Mouse (Mus musculus): ENCODE measurements at regions not wholly inside any gene's neighbourhood (a gene's known extent, or its start where the extent isn't known, plus 50 kb on each side); places are given as distances from the start of the nearest gene placed in this dataset.

GRCm38 (mm10) chr12:12610861-12611260 is 330.9 kb downstream of the Mycn start:
- 54% methylated on average over 4 of the region's 4 CpGs for WGBS
- Histone ChIP-seq H3K27me3 (ENCODE audit: control insufficient read depth, insufficient read depth, low read depth, low read length) (no peaks in the 10 kb centered on the region), H3K9me3 (ENCODE audit: control insufficient read depth, low read length) (no peaks in the 10 kb centered on the region), H3K4me1 (replicated peaks; ENCODE audit: control insufficient read depth, insufficient read depth, low read length) (no peaks in the 10 kb centered on the region), H3K4me3 (ENCODE audit: low read length) (no peak overlapping the region), H3K4me2 (ENCODE audit: low read depth, low read length) (no peak overlapping the region), H3K27ac (ENCODE audit: low read length) (no peak overlapping the region), H3K9ac (ENCODE audit: low read length) (no peak overlapping the region), H3K36me3 (ENCODE audit: control insufficient read depth, insufficient read depth, low read length) (no peaks in the 10 kb centered on the region)
- no peak for ATAC-seq (ENCODE audit: low read depth)

DNA sequence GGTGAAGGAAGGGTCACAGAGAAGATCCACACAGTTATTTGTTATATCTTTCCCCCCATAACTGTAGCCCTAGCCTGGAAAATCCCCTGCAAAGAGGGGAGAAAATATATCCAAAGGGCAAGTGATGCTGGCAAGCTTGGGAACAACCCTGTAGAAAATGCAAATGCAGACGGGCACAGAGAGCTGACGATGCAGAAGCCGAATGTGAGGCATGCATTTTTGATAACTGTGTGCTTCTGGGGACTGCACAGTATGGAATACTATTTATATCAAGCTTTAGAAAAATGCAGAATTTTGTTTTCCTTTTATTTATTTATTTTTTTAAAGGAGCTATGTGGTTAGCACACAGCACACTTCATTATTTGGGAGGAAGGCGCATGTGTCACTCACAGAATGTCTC is 333.7 kb downstream of the Mycn start:
- no peak for ATAC-seq (ENCODE audit: low read depth)
- Histone ChIP-seq H3K4me3 (ENCODE audit: low read length) (no peak overlapping the region), H3K9me3 (ENCODE audit: control insufficient read depth, low read length) (no peaks in the 10 kb centered on the region), H3K9ac (ENCODE audit: low read length) (no peak overlapping the region), H3K27ac (ENCODE audit: low read length) (no peak overlapping the region), H3K4me2 (ENCODE audit: low read depth, low read length) (no peak overlapping the region), H3K27me3 (ENCODE audit: control insufficient read depth, insufficient read depth, low read depth, low read length) (no peaks in the 10 kb centered on the region), H3K4me1 (replicated peaks; ENCODE audit: control insufficient read depth, insufficient read depth, low read length) (no peaks in the 10 kb centered on the region), H3K36me3 (ENCODE audit: control insufficient read depth, insufficient read depth, low read length) (no peaks in the 10 kb centered on the region)
- WGBS, result 70% methylated on average over 4 of the region's 4 CpGs

- H3K36me3 ChIP-seq (ENCODE audit: control insufficient read depth, insufficient read depth, low read length), result no peaks in the 10 kb centered on the region
- H3K27ac ChIP-seq (ENCODE audit: low read length), result no peak overlapping the region
- no peak for ATAC-seq (ENCODE audit: low read depth)
- 84% methylated on average over 6 of the region's 6 CpGs for WGBS
- H3K27me3 ChIP-seq (ENCODE audit: control insufficient read depth, insufficient read depth, low read depth, low read length), result no peaks in the 10 kb centered on the region
- no peaks in the 10 kb centered on the region for H3K9me3 ChIP-seq (ENCODE audit: control insufficient read depth, low read length)
- H3K4me2 ChIP-seq (ENCODE audit: low read depth, low read length), result no peak overlapping the region
- H3K4me3 ChIP-seq (ENCODE audit: low read length), result no peak overlapping the region
- no peaks in the 10 kb centered on the region for H3K4me1 ChIP-seq (replicated peaks; ENCODE audit: control insufficient read depth, insufficient read depth, low read length)
- no peak overlapping the region for H3K9ac ChIP-seq (ENCODE audit: low read length)
These were observed 334.8 kb downstream of the Mycn start for GRCm38 (mm10) chr12:12606911-12607310.

- Histone ChIP-seq H3K4me2 (ENCODE audit: low read depth, low read length) (no peak overlapping the region), H3K9me3 (ENCODE audit: control insufficient read depth, low read length) (no peaks in the 10 kb centered on the region), H3K27me3 (ENCODE audit: control insufficient read depth, insufficient read depth, low read depth, low read length) (no peaks in the 10 kb centered on the region), H3K27ac (ENCODE audit: low read length) (no peak overlapping the region), H3K9ac (ENCODE audit: low read length) (no peak overlapping the region), H3K4me1 (replicated peaks; ENCODE audit: control insufficient read depth, insufficient read depth, low read length) (no peaks in the 10 kb centered on the region), H3K36me3 (ENCODE audit: control insufficient read depth, insufficient read depth, low read length) (no peaks in the 10 kb centered on the region), H3K4me3 (ENCODE audit: low read length) (no peak overlapping the region)
- 91% methylated on average over 3 of the region's 3 CpGs for WGBS
- no peak for ATAC-seq (ENCODE audit: low read depth)
These were observed 336.2 kb downstream of the Mycn start for GRCm38 (mm10) chr12:12605495-12605894.

DNA sequence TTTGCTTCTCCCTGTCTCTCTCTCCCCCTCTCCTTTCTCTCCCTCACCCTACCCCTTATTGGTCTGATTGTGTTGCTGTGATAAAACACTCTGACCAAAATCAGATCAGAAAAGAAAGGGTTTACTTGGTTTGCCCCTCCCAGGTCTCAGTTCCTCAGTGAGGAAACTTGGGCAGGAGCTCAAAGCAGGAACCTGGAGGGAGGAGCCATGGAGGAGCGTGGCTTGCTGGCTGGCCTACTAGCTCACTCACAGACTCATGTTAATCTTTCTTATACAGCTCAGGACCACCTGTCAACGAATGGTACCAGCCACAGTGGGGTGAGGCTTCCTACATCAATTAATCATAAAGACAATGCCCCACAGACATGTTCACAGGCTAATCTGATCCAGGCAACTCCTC is 339.4 kb downstream of the Fam49a start:
- no peak for ATAC-seq (ENCODE audit: low read depth)
- H3K4me1 ChIP-seq (replicated peaks; ENCODE audit: control insufficient read depth, insufficient read depth, low read length), result no peaks in the 10 kb centered on the region
- H3K36me3 ChIP-seq (ENCODE audit: control insufficient read depth, insufficient read depth, low read length), result no peaks in the 10 kb centered on the region
- WGBS, result 16% methylated on average over 2 of the region's 2 CpGs
- no peaks in the 10 kb centered on the region for H3K27me3 ChIP-seq (ENCODE audit: control insufficient read depth, insufficient read depth, low read depth, low read length)
- no peak overlapping the region for H3K27ac ChIP-seq (ENCODE audit: low read length)
- no peak overlapping the region for H3K9ac ChIP-seq (ENCODE audit: low read length)
- no peaks in the 10 kb centered on the region for H3K9me3 ChIP-seq (ENCODE audit: control insufficient read depth, low read length)
- H3K4me3 ChIP-seq (ENCODE audit: low read length), result no peak overlapping the region
- no peak overlapping the region for H3K4me2 ChIP-seq (ENCODE audit: low read depth, low read length)

- Histone ChIP-seq H3K27ac (ENCODE audit: low read length) (no peak overlapping the region), H3K4me1 (replicated peaks; ENCODE audit: control insufficient read depth, insufficient read depth, low read length) (no peaks in the 10 kb centered on the region), H3K36me3 (ENCODE audit: control insufficient read depth, insufficient read depth, low read length) (no peaks in the 10 kb centered on the region), H3K9ac (ENCODE audit: low read length) (no peak overlapping the region), H3K9me3 (ENCODE audit: control insufficient read depth, low read length) (no peaks in the 10 kb centered on the region), H3K4me2 (ENCODE audit: low read depth, low read length) (no peak overlapping the region), H3K27me3 (ENCODE audit: control insufficient read depth, insufficient read depth, low read depth, low read length) (no peaks in the 10 kb centered on the region), H3K4me3 (ENCODE audit: low read length) (no peak overlapping the region)
- WGBS, result 84% methylated on average over 3 of the region's 3 CpGs
- ATAC-seq (ENCODE audit: low read depth), result no peak
These were observed 333.5 kb downstream of the Fam49a start for GRCm38 (mm10) chr12:12595399-12595798.

DNA sequence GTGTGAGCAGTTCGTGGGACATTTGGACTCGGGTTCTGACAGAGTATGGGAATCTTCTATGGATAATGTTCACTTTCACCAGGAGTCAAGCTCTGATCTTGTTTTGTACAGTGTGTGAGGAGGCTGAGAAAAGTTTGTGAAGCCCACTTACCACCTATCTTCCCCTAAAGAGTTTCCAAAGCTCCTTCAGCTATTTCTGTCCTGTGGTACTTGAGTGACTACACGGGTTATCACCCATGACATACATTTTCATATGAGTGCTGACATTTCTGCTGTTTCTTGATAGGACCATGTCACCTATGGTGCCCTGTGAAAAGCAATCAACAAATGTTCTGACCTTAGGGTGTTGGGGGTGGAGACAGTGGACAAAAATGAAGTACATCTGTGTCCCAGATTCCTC is 332.6 kb downstream of the Fam49a start:
- WGBS, result 86% methylated on average over 3 of the region's 3 CpGs
- Histone ChIP-seq H3K4me2 (ENCODE audit: low read depth, low read length) (no peak overlapping the region), H3K4me1 (replicated peaks; ENCODE audit: control insufficient read depth, insufficient read depth, low read length) (no peaks in the 10 kb centered on the region), H3K9me3 (ENCODE audit: control insufficient read depth, low read length) (no peaks in the 10 kb centered on the region), H3K27me3 (ENCODE audit: control insufficient read depth, insufficient read depth, low read depth, low read length) (no peaks in the 10 kb centered on the region), H3K27ac (ENCODE audit: low read length) (no peak overlapping the region), H3K4me3 (ENCODE audit: low read length) (no peak overlapping the region), H3K36me3 (ENCODE audit: control insufficient read depth, insufficient read depth, low read length) (no peaks in the 10 kb centered on the region), H3K9ac (ENCODE audit: low read length) (no peak overlapping the region)
- no peak for ATAC-seq (ENCODE audit: low read depth)

- H3K9ac ChIP-seq (ENCODE audit: low read length), result no peak overlapping the region
- H3K36me3 ChIP-seq (ENCODE audit: control insufficient read depth, insufficient read depth, low read length), result no peaks in the 10 kb centered on the region
- H3K27ac ChIP-seq (ENCODE audit: low read length), result no peak overlapping the region
- 85% methylated on average over 2 of the region's 2 CpGs for WGBS
- no peak for ATAC-seq (ENCODE audit: low read depth)
- H3K4me3 ChIP-seq (ENCODE audit: low read length), result no peak overlapping the region
- H3K27me3 ChIP-seq (ENCODE audit: control insufficient read depth, insufficient read depth, low read depth, low read length), result no peaks in the 10 kb centered on the region
- H3K9me3 ChIP-seq (ENCODE audit: control insufficient read depth, low read length), result no peaks in the 10 kb centered on the region
- H3K4me2 ChIP-seq (ENCODE audit: low read depth, low read length), result no peak overlapping the region
- no peaks in the 10 kb centered on the region for H3K4me1 ChIP-seq (replicated peaks; ENCODE audit: control insufficient read depth, insufficient read depth, low read length)
These were observed 331.4 kb downstream of the Fam49a start for GRCm38 (mm10) chr12:12593343-12593742.

DNA sequence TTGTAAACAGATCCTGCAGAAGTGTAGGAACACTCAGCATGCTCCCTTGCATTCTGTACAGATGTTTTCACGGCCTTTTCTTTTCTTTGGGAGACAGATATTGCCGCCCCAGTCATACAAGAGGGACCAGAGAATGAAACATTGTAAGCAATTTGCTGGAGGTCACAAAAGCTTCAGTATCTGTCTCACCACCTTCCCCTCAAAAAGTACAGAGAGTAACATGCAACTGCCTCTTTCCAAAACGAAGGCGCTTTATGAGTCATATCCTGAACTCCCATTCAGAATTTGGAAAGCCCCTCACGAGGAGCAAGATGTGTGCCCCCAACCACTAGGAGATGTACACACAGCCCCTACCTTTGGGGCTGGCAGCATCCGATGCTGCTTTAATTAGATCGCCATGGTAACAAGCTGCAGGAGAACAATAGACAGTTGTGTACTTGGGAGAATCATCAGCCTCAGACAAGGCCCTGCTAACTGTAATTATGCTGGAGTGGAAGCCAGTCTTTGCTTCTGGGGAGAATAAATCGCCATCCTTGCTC is 328.9 kb downstream of the Fam49a start:
- Histone ChIP-seq H3K9ac (ENCODE audit: low read length) (no peak overlapping the region), H3K4me3 (ENCODE audit: low read length) (no peak overlapping the region), H3K27ac (ENCODE audit: low read length) (no peak overlapping the region), H3K27me3 (ENCODE audit: control insufficient read depth, insufficient read depth, low read depth, low read length) (no peaks in the 10 kb centered on the region), H3K9me3 (ENCODE audit: control insufficient read depth, low read length) (no peaks in the 10 kb centered on the region), H3K4me2 (ENCODE audit: low read depth, low read length) (no peak overlapping the region), H3K36me3 (ENCODE audit: control insufficient read depth, insufficient read depth, low read length) (no peaks in the 10 kb centered on the region), H3K4me1 (replicated peaks; ENCODE audit: control insufficient read depth, insufficient read depth, low read length) (no peaks in the 10 kb centered on the region)
- 74% methylated on average over 8 of the region's 8 CpGs for WGBS
- ATAC-seq (ENCODE audit: low read depth), result no peak

DNA sequence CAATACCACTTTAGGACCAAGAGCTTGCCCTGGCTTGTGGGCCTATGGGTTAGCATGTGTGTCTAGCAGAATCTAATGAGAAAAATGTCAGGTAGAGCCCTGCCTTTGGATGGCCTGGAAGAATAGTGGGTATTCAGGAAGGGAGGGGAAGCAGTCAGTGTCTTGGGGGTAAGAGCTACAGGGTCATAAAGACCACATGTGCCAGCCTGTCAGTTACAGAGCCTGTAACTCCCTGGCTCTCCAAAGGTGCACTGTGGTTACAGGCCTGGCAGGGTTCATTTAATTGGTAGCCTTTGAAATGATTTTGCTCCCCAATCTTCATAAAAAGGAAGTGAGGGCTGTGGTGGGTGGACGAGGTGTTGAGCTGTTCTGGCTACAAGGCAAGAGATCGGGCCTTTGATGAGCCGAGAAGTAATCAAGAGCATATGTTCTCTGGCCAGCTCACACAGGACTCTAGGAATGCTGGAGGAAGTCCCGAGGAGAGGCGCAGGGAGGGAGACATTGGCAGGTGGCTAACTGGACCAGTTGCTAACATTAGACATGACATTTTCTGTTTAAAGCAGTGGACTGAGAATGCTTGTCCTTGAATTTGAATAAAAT is 326.9 kb downstream of the Fam49a start:
- H3K27ac ChIP-seq (ENCODE audit: low read length), result no peak overlapping the region
- H3K9me3 ChIP-seq (ENCODE audit: control insufficient read depth, low read length), result no peaks in the 10 kb centered on the region
- H3K27me3 ChIP-seq (ENCODE audit: control insufficient read depth, insufficient read depth, low read depth, low read length), result no peaks in the 10 kb centered on the region
- no peaks in the 10 kb centered on the region for H3K4me1 ChIP-seq (replicated peaks; ENCODE audit: control insufficient read depth, insufficient read depth, low read length)
- no peak overlapping the region for H3K4me3 ChIP-seq (ENCODE audit: low read length)
- ATAC-seq (ENCODE audit: low read depth), result no peak
- H3K4me2 ChIP-seq (ENCODE audit: low read depth, low read length), result no peak overlapping the region
- no peak overlapping the region for H3K9ac ChIP-seq (ENCODE audit: low read length)
- H3K36me3 ChIP-seq (ENCODE audit: control insufficient read depth, insufficient read depth, low read length), result no peaks in the 10 kb centered on the region
- 59% methylated on average over 5 of the region's 5 CpGs for WGBS

Data from lung, embryonic 16.5 days (tissue).